Mouse (Mus musculus) C2C12 (cell line): ENCODE measurements around the gene Atp5b.

Source experiments
- CTCF ChIP-seq: IDR thresholded peaks from one replicate; pipeline ENCODE4 v1.5.1; 2011; ENCODE audit not compliant: control insufficient read depth, insufficient read depth, insufficient read length
- FOSL1 ChIP-seq: IDR thresholded peaks from one replicate; pipeline ENCODE4 v1.8.0; 2011; ENCODE audit warnings: mild to moderate bottlenecking, low read length; ENCODE audit not compliant: poor library complexity, insufficient read depth, severe bottlenecking
- MAX ChIP-seq: IDR thresholded peaks from one replicate; pipeline ENCODE4 v1.6.1; 2011; ENCODE audit warnings: mild to moderate bottlenecking, control low read depth
- USF1 ChIP-seq: IDR thresholded peaks from one replicate; pipeline ENCODE4 v1.6.1; 2011; ENCODE audit warnings: low read depth, mild to moderate bottlenecking, control low read depth, moderate library complexity

DNA sequence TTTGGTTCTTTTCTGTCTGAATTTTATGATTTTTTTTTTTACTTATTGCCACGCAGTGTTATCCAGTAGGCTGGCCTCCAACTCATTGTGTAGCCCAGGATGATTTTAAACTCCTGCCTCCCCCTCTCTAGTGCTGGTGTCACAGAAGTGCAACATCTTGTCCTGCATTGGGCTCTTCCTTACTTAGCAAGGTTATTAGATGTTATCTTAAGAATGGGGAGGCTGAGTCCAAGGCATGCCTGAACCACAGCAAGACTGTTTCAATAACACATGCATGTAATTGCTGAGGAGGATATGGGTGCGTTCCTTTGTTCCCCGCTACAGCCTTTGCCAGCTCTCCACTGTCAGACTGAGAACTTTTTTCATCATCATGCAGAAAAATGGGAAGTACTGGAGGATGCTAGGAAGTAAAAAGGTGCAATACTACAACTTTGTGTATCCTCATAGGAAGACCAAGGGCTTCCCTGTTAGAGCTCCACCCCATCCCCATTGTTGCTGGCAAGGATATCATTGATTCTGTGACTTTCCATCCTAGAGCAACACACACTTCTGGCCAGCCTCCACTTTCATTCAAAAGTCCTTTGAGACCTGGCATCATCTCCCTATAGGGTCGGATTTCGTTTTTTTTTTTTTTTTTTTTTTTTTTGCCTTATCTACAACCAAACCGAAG is 1.1 kb upstream of the Atp5b start:
- TF ChIP-seq CTCF: no peak
- no peak for TF ChIP-seq MAX
- no peak for TF ChIP-seq USF1
- TF ChIP-seq FOSL1: no peak
